Mouse (Mus musculus) E14TG2a.4 (cell line): Measurements from ENCODE around the gene Tsr3.

Experiments used
- CTCF ChIP-seq: conservative IDR thresholded peaks from 2 replicates; pipeline ENCODE4 v1.5.1; 2014; ENCODE audit warnings: low read length
- POU5F1 ChIP-seq: IDR thresholded peaks from 2 replicates; pipeline ENCODE4 v1.6.1; 2014; ENCODE audit warnings: low read length, borderline replicate concordance

DNA sequence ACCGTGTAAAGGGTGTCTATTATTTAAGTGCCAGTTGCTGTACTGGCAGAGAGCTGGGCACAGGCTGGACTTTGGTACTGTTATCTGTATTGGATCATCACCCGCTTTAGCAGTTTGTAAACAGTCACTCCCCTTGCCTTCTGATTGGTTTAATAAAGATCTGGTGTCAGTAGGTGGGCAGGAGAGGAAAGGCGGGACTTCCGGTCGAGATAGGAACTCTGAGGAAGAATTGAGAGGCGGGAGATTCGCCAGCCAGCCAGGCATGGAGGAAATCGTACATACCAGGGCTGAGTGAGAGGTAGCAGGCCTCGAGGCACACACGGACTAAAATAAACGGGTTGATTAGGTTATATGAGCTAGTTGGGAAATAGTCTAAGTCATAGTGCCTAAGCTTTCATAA lies 42.2 kb downstream of the Tsr3 start:
- TF ChIP-seq CTCF: no peak
- TF ChIP-seq POU5F1: no peak
